Mouse (Mus musculus) hindbrain, embryonic 11.5 days (tissue): ENCODE data around the gene Cntnap1. TPM values are rescaled to one million over a fixed set of nuclear protein-coding genes. Genes with fewer than 3 reads are reported as not detected.

Experiments used
- ATAC-seq: fragments of 200-750 bp; cut with Nextera tagmentation; 2 replicates; pipeline ENCODE4 v1.8.0; 2017; ENCODE audit warnings: mild to moderate bottlenecking, moderate TSS enrichment, moderate library complexity; ENCODE audit not compliant: low FRiP score
- DNase-seq: peaks from one replicate; pipeline ENCODE4 v3.0.0-alpha.2; 2015; ENCODE audit warnings: low spot score
- H3K27ac ChIP-seq: fragments of 300-500 bp; sonication (generic); 2 replicates; pipeline ENCODE4 v1.5.1; 2014; ENCODE audit warnings: mild to moderate bottlenecking, low read depth, low read length
- H3K27me3 ChIP-seq: fragments of 300-500 bp; sonication (generic); 2 replicates; pipeline ENCODE4 v1.6.1; 2014; ENCODE audit warnings: mild to moderate bottlenecking, low read length, moderate library complexity, mixed read lengths; ENCODE audit not compliant: control insufficient read depth, insufficient read depth
- H3K36me3 ChIP-seq: fragments of 300-500 bp; sonication (generic); 2 replicates; pipeline ENCODE4 v1.6.1; 2014; ENCODE audit warnings: mild to moderate bottlenecking, low read length, moderate library complexity, mixed read lengths; ENCODE audit not compliant: control insufficient read depth, insufficient read depth
- H3K4me1 ChIP-seq: fragments of 300-500 bp; sonication (generic); replicated peaks from 2 replicates; pipeline ENCODE4 v1.6.1; 2014; ENCODE audit warnings: low read length, mixed read lengths; ENCODE audit not compliant: control insufficient read depth, insufficient read depth
- H3K4me2 ChIP-seq: fragments of 300-500 bp; sonication (generic); replicated peaks from 2 replicates; pipeline ENCODE4 v1.6.1; 2014; ENCODE audit warnings: mild to moderate bottlenecking, low read depth, low read length
- H3K4me3 ChIP-seq: fragments of 300-500 bp; sonication (generic); 2 replicates; pipeline ENCODE4 v1.5.1; 2014; ENCODE audit warnings: low read depth, low read length
- H3K9ac ChIP-seq: fragments of 300-500 bp; sonication (generic); 2 replicates; pipeline ENCODE4 v1.6.1; 2014; ENCODE audit warnings: low read depth, low read length
- H3K9me3 ChIP-seq: fragments of 300-500 bp; sonication (generic); 2 replicates; pipeline ENCODE4 v1.6.1; 2016; ENCODE audit warnings: low read length; ENCODE audit not compliant: control insufficient read depth
- WGBS: fragments of 180-500 bp; shearing (Covaris S2); extraction: QIAGEN DNeasy Blood & Tissue Kit; methylation state at CpG from one replicate; pipeline ENCODE4 v1.1.7; 2014; 5-methylcytosine and 5-hydroxymethylcytosine counted together
- polyA plus RNA-seq: library from polyadenylated mRNA; unstranded; fragments of >200 nt; fragmentation: Nextera tagmentation; extraction: Ambion mirVana; gene quantifications from 2 replicates; pipeline ENCODE4 v1.2.1, GENCODE M21; 2014

Cntnap1 gene
- polyA plus RNA-seq, 1 experiment from 2014 or later, result 0.29 TPM

GRCm38 (mm10) chr11:101225331-101226064, 55.2 kb downstream of the Cntnap1 start:
- DNase-seq, result no peak
- H3K9me3 ChIP-seq, result no peaks in the 10 kb centered on the region
- H3K4me2 ChIP-seq, result peak overlapping the region; percentile 90
- H3K27me3 ChIP-seq, result no peaks in the 10 kb centered on the region
- no peaks in the 10 kb centered on the region for H3K36me3 ChIP-seq
- 22% methylated on average over 25 of the region's 25 CpGs for WGBS
- ATAC-seq, result no peak
- H3K4me1 ChIP-seq, result no peaks in the 10 kb centered on the region
- H3K4me3 ChIP-seq, result peak overlapping the region; percentile 84
- H3K27ac ChIP-seq, result no peak overlapping the region
- peak overlapping the region; percentile 82 for H3K9ac ChIP-seq

GRCm38 (mm10) chr11:101226065-101226701, 55.9 kb downstream of the Cntnap1 start, which contains the start of gene Ezh1:
Gene Ezh1 (minus strand): TSS chr11:101226463.
- peak within 1 kb of the TSS; percentile 82 for H3K9ac ChIP-seq
- peak; percentile 85 for ATAC-seq
- peak; percentile 86 for DNase-seq
- WGBS, result 2% methylated on average over 51 of the region's 56 CpGs
- H3K4me2 ChIP-seq, result peak within 1 kb of the TSS; percentile 90
- H3K9me3 ChIP-seq, result no peaks in the 10 kb centered on the region
- H3K27me3 ChIP-seq, result no peaks in the 10 kb centered on the region
- no peak within 1 kb of the TSS for H3K27ac ChIP-seq
- peak within 1 kb of the TSS; percentile 84 for H3K4me3 ChIP-seq
- no peaks in the 10 kb centered on the region for H3K4me1 ChIP-seq
- H3K36me3 ChIP-seq, result no peaks in the 10 kb centered on the region

- no peaks in the 10 kb centered on the region for H3K9me3 ChIP-seq
- no peak overlapping the region for H3K9ac ChIP-seq
- H3K27me3 ChIP-seq, result no peaks in the 10 kb centered on the region
- WGBS, result 24% methylated on average over 8 of the region's 8 CpGs
- H3K4me2 ChIP-seq, result no peak overlapping the region
- H3K4me3 ChIP-seq, result no peak overlapping the region
- H3K36me3 ChIP-seq, result no peaks in the 10 kb centered on the region
- no peak for DNase-seq
- ATAC-seq, result no peak
- H3K27ac ChIP-seq, result no peak overlapping the region
- 0 out of 2 replicates have a peak, but pooled peaks cover 3% of the 10 kb centered on the region for H3K4me1 ChIP-seq
These were observed 59.1 kb downstream of the Cntnap1 start for GRCm38 (mm10) chr11:101229361-101229900.

GRCm38 (mm10) chr11:101230061-101230511, 59.8 kb downstream of the Cntnap1 start:
- Histone ChIP-seq H3K9ac (no peak overlapping the region), H3K36me3 (no peaks in the 10 kb centered on the region), H3K4me1 (0 out of 2 replicates have a peak, but pooled peaks cover 3% of the 10 kb centered on the region), H3K4me3 (no peak overlapping the region), H3K4me2 (no peak overlapping the region), H3K27me3 (no peaks in the 10 kb centered on the region), H3K9me3 (no peaks in the 10 kb centered on the region), H3K27ac (0 out of 2 replicates have a peak overlapping the region, but pooled peaks have one; percentile 20)
- no peak for ATAC-seq
- 37% methylated on average over 2 of the region's 2 CpGs for WGBS
- DNase-seq, result no peak

GRCm38 (mm10) chr11:101230526-101230925, 60.2 kb downstream of the Cntnap1 start:
- H3K9ac ChIP-seq, result 0 out of 2 replicates have a peak overlapping the region, but pooled peaks have one; percentile 2
- 0 out of 2 replicates have a peak, but pooled peaks cover 3% of the 10 kb centered on the region for H3K4me1 ChIP-seq
- 15% methylated on average over 5 of the region's 5 CpGs for WGBS
- no peak overlapping the region for H3K4me3 ChIP-seq
- H3K27ac ChIP-seq, result 0 out of 2 replicates have a peak overlapping the region, but pooled peaks have one; percentile 20
- no peaks in the 10 kb centered on the region for H3K9me3 ChIP-seq
- H3K36me3 ChIP-seq, result no peaks in the 10 kb centered on the region
- H3K4me2 ChIP-seq, result no peak overlapping the region
- DNase-seq (no peak), ATAC-seq (no peak)
- no peaks in the 10 kb centered on the region for H3K27me3 ChIP-seq

GRCm38 (mm10) chr11:101230991-101231871, 60.9 kb downstream of the Cntnap1 start:
- Histone ChIP-seq H3K9ac (0 out of 2 replicates have a peak overlapping the region, but pooled peaks have one; percentile 2), H3K4me1 (0 out of 2 replicates have a peak, but pooled peaks cover 3% of the 10 kb centered on the region), H3K4me2 (no peak overlapping the region), H3K36me3 (no peaks in the 10 kb centered on the region), H3K4me3 (no peak overlapping the region), H3K9me3 (no peaks in the 10 kb centered on the region), H3K27me3 (no peaks in the 10 kb centered on the region), H3K27ac (peak overlapping the region; percentile 19)
- 11% methylated on average over 18 of the region's 18 CpGs for WGBS
- DNase-seq, result peak; percentile 35
- no peak for ATAC-seq

- no peaks in the 10 kb centered on the region for H3K36me3 ChIP-seq
- H3K27me3 ChIP-seq, result no peaks in the 10 kb centered on the region
- ATAC-seq, result no peak
- no peak overlapping the region for H3K27ac ChIP-seq
- H3K4me3 ChIP-seq, result no peak overlapping the region
- WGBS, result 59% methylated on average over 6 of the region's 6 CpGs
- no peak overlapping the region for H3K4me2 ChIP-seq
- no peaks in the 10 kb centered on the region for H3K9me3 ChIP-seq
- no peak overlapping the region for H3K9ac ChIP-seq
- peak; percentile 19 for DNase-seq
- 0 out of 2 replicates have a peak, but pooled peaks cover 3% of the 10 kb centered on the region for H3K4me1 ChIP-seq
These were observed 61.9 kb downstream of the Cntnap1 start for GRCm38 (mm10) chr11:101232010-101232839.
